Mouse (Mus musculus): ENCODE measurements around the gene Tpsg1.

DNA sequence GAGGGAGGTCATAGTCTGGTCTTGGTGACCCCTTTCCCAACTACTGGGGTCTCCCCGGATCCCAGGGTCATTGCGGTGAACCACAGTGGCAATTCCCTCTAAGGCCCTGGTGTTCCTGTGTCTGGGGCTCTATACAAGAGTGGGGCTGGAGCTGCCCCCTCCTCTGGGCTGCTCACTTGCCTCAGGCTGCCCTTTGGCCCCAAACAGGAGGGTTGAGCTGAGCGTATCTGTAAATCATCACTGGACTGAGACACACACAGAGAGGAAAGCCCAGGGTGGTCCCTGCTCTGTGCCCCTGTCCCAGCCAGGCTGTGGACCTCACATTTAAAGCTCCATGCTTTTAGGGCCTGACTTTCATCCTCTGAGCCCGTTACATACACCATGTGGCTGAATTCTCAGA, 30.9 kb upstream of the Tpsg1 start:
- no peak for TF ChIP-seq POLR2AphosphoS5 (IDR thresholded peaks at IDR 0.05; ENCODE audit: insufficient replicate concordance, low read depth, low read length)
- no peak for TF ChIP-seq CTCF (IDR thresholded peaks at IDR 0.05; ENCODE audit: low read depth, low read length)
